Mouse (Mus musculus) myocyte (in vitro differentiated cells): ENCODE measurements around the gene Myom1. TPM values are rescaled to one million over a fixed set of nuclear protein-coding genes. Genes with fewer than 3 reads are reported as not detected.
A peak's percentile ranks its signal among the peaks of the same experiment; 100 is the strongest.
"Not testable (repeated sequence)": the region's sequence is repeated elsewhere in the genome, so short reads cannot be mapped to it uniquely, and the experiment has no call there.

Source experiments
- H3K27me3 ChIP-seq: one replicate; pipeline ENCODE4 v1.6.1; 2011; ENCODE audit not compliant: control insufficient read depth, insufficient read depth, insufficient read length
- H3K36me3 ChIP-seq: one replicate; pipeline ENCODE4 v1.6.1; 2011; ENCODE audit not compliant: control insufficient read depth, insufficient read depth
- H3K4me2 ChIP-seq: one replicate; pipeline ENCODE4 v1.6.1; 2011; ENCODE audit warnings: low read depth, control low read depth
- H3K4me3 ChIP-seq: one replicate; pipeline ENCODE4 v1.5.1; 2011; ENCODE audit warnings: mild to moderate bottlenecking, control low read depth, moderate library complexity
- H3K79me2 ChIP-seq: one replicate; pipeline ENCODE4 v1.6.1; 2011; ENCODE audit not compliant: control insufficient read depth, insufficient read depth
- H3ac ChIP-seq: one replicate; pipeline ENCODE4 v1.6.1; 2011; ENCODE audit not compliant: control insufficient read depth, insufficient read length
- CEBPB ChIP-seq: IDR thresholded peaks from 2 replicates; pipeline ENCODE4 v1.6.1; 2011; ENCODE audit warnings: mild to moderate bottlenecking, moderate library complexity; ENCODE audit not compliant: poor library complexity, insufficient read depth, severe bottlenecking
- E2F4 ChIP-seq: IDR thresholded peaks from one replicate; pipeline ENCODE4 v1.6.1; 2011; ENCODE audit warnings: mild to moderate bottlenecking, control low read depth, moderate library complexity; ENCODE audit not compliant: insufficient read depth
- MAX ChIP-seq: IDR thresholded peaks from one replicate; pipeline ENCODE4 v1.6.1; 2011; ENCODE audit warnings: low read depth, mild to moderate bottlenecking, control low read depth
- MYOD1 ChIP-seq, 3 experiments: IDR thresholded peaks; one replicate each; pipeline ENCODE4 v1.6.1; 2011; ENCODE audit warnings: control low read depth in 2 of 3, low read depth in 2 of 3, mild to moderate bottlenecking in 2 of 3, moderate library complexity in 1 of 3; ENCODE audit not compliant: insufficient read length in 2 of 3, control insufficient read depth in 1 of 3
- MYOG ChIP-seq, 3 experiments: IDR thresholded peaks; one replicate each; pipeline ENCODE4 v1.6.1; 2011; ENCODE audit warnings: control low read depth in 2 of 3, low read depth in 2 of 3, mild to moderate bottlenecking in 2 of 3; ENCODE audit not compliant: insufficient read length in 2 of 3, control insufficient read depth in 1 of 3, insufficient read depth in 1 of 3
- POLR2A ChIP-seq: IDR thresholded peaks from one replicate; pipeline ENCODE4 v1.6.1; 2011; ENCODE audit warnings: low read depth, mild to moderate bottlenecking, control low read depth, moderate library complexity; ENCODE audit not compliant: insufficient read length
- POLR2AphosphoS2 ChIP-seq: IDR thresholded peaks from one replicate; pipeline ENCODE4 v1.6.1; 2011; ENCODE audit warnings: low read depth, control low read depth; ENCODE audit not compliant: insufficient read length
- REST ChIP-seq: IDR thresholded peaks from one replicate; pipeline ENCODE4 v1.6.1; 2011; ENCODE audit warnings: mild to moderate bottlenecking, control low read depth, moderate library complexity; ENCODE audit not compliant: insufficient read depth, insufficient read length
- SRF ChIP-seq: IDR thresholded peaks from one replicate; pipeline ENCODE4 v1.6.1; 2011; ENCODE audit warnings: low read depth; ENCODE audit not compliant: control insufficient read depth, insufficient read length
- TCF12 ChIP-seq: IDR thresholded peaks from one replicate; pipeline ENCODE4 v1.6.1; 2011; ENCODE audit warnings: mild to moderate bottlenecking, control low read depth; ENCODE audit not compliant: poor library complexity, insufficient read depth, severe bottlenecking
- TCF3 ChIP-seq: IDR thresholded peaks from one replicate; pipeline ENCODE4 v1.6.1; 2011; ENCODE audit warnings: low read depth, control low read depth; ENCODE audit not compliant: insufficient read length
- USF1 ChIP-seq: IDR thresholded peaks from one replicate; pipeline ENCODE4 v1.6.1; 2011; ENCODE audit warnings: low read depth, mild to moderate bottlenecking, control low read depth, moderate library complexity
- polyA plus RNA-seq: library from polyadenylated mRNA; unstranded; fragments of >200 nt; fragmentation: generic; extraction: Trizol; gene quantifications from one replicate; pipeline ENCODE4 v1.2.1, GENCODE M21; 2012; ENCODE audit warnings: missing spikeins

Gene Myom1
- 52.7 TPM for polyA plus RNA-seq

DNA sequence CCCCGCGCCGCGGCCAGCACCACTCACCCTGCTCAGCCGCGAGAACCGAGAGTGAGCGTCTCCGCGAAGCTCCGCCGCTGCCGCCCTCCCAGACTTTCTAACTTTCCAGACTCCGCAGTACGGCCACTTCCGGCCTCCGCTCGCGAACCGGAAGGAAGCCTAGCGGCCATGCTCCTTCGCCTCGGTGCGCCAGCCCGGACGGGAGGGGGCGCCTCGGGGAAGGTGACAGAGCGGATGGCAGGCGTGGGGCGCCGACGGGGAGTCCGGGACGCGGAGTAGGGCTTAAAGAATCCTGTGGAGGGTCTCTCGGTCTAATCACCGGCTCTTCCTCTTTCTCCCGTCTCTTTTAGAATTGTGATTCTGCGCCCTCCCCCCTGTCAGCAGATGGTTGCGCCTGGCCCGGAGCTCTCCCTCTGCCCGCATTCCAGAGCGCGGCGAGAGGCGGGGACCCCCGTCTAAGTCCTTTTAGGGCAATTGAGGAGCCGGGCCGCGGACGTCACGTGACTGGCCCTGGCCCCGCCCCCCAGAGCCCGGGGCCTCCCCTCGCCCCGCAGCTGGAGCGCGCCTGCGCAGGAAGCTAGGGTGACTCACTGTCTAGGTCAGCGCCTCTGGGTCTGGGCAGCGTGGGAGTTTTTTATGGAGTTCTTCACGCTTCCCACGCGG is at the start of gene Myom1:
Myom1 (plus strand) TSS at position 553 of the 663 bp plus-strand sequence.
- no peak for TF ChIP-seq MAX
- peak; percentile 82 for TF ChIP-seq POLR2A
- TF ChIP-seq SRF, result peak; percentile 98
- TF ChIP-seq MYOG (IDR thresholded peaks at IDR 0.05; ENCODE audit: control insufficient read depth in 1 of 3, insufficient read depth in 1 of 3, insufficient read length in 2 of 3, low read depth in 2 of 3), result peak in 1 of 3 experiments; percentile 8
- TF ChIP-seq POLR2AphosphoS2, result peak; percentile 77
- TF ChIP-seq E2F4, result peak; percentile 70
- no peak for TF ChIP-seq TCF12
- TF ChIP-seq USF1, result peak; percentile 89
- peak within 1 kb of the TSS; percentile 99 for H3ac ChIP-seq
- peaks cover 5% of the 10 kb centered on the region for H3K36me3 ChIP-seq
- peak within 1 kb of the TSS; percentile 85 for H3K4me3 ChIP-seq
- H3K27me3 ChIP-seq, result no peaks in the 10 kb centered on the region
- peaks cover 47% of the 10 kb centered on the region for H3K79me2 ChIP-seq
- H3K4me2 ChIP-seq, result peak within 1 kb of the TSS; percentile 91

DNA sequence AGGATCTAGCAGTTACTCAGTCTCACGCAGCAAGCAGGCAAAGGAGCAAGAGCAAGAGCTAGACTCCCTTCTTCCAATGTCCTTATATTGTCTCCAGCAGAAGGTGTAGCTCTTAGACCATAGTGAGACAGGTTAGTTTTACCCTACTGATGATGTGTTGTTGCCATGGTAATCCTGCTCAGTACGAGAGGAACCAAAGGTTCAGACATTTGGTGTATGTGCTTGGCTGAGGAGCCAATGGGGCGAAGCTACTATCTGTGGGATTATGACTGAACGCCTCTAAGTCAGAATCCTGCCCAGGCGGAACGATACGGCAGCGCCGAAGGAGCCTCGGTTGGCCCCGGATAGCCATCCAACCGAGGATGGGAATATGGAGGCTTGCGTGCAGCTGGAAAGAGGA is 38.9 kb upstream of the Myom1 start:
- H3K36me3 ChIP-seq, H3K79me2 ChIP-seq, H3K27me3 ChIP-seq, H3K4me2 ChIP-seq, H3ac ChIP-seq, H3K4me3 ChIP-seq: not testable (repeated sequence)

DNA sequence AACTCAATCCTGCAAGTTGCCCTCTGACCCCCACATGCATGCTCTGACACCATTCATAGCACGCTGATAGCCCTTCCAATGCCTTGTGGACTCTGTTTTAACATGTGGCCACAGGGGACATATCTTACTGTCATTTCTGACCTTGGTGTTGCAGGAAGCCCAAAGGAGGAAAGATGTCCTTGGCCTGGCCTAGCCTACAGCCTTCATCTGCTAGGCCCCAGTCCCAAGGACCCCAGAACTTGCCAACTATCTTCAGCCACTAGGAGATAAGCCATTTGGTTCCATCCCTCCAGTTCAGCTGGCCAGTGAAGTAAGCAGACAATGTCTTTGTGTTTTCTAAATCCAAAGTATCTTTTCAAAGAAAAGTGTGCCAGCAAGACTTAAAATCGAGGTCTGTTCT is 37.2 kb upstream of the Myom1 start:
- no peaks in the 10 kb centered on the region for H3K36me3 ChIP-seq
- TF ChIP-seq MAX (no peak), POLR2AphosphoS2 (no peak), POLR2A (no peak), TCF12 (no peak), MYOG (IDR thresholded peaks at IDR 0.05; ENCODE audit: control insufficient read depth in 1 of 3, insufficient read depth in 1 of 3, insufficient read length in 2 of 3, low read depth in 2 of 3) (no peak), TCF3 (no peak), MYOD1 (IDR thresholded peaks at IDR 0.05; ENCODE audit: control insufficient read depth in 1 of 3, insufficient read length in 2 of 3, low read depth in 2 of 3) (no peak), CEBPB (no peak), REST (no peak), E2F4 (no peak), SRF (no peak)
- H3K4me2 ChIP-seq, result no peak overlapping the region
- H3K79me2 ChIP-seq, result no peaks in the 10 kb centered on the region
- H3ac ChIP-seq, result no peak overlapping the region
- no peaks in the 10 kb centered on the region for H3K27me3 ChIP-seq
- H3K4me3 ChIP-seq, result no peak overlapping the region

DNA sequence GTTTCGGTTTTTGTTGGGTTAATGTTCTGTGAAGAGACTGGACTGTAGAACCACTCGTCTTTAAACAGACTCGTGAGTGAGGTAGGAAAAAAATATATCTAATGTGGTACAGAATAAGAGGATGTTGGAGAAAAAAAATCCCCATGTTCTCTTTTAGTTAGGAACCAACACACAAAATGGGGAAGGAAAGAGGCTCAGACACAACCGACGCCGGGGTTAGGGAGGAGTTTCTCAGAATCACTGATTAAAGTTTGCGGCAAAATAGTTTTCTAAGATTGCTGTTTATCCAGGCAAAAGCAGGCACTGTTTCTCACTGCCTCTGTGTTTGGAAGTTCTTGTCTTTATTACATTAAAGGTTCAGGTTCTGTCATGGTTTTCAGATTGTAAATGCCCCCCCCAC is 36.3 kb upstream of the Myom1 start:
- Histone ChIP-seq H3ac (no peak overlapping the region), H3K79me2 (no peaks in the 10 kb centered on the region), H3K27me3 (no peaks in the 10 kb centered on the region), H3K36me3 (no peaks in the 10 kb centered on the region), H3K4me2 (no peak overlapping the region), H3K4me3 (no peak overlapping the region)
- no peak for TF ChIP-seq POLR2A

DNA sequence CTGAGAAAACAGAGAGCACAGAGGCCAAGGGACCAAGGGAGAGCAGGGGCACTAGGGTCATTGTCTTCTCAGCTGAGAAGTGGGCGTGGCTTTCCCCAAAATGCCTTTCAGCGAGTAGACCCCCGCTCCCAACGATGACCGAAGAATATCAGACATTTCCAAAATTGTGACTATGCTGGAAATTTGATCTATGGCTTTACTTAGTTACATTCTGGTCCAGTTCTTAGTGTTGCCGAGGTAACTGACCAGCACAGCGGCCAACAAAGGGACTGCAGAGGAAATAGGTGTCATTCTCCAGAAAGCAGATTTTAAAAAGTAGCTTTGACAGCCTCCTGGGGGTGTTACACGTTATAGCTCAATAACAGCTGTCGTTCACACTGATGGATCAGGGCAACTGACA is 35.2 kb upstream of the Myom1 start:
- TF ChIP-seq E2F4, result no peak
- no peak for TF ChIP-seq POLR2A
- no peak for TF ChIP-seq TCF12
- TF ChIP-seq POLR2AphosphoS2, result no peak
- TF ChIP-seq MYOD1 (IDR thresholded peaks at IDR 0.05; ENCODE audit: control insufficient read depth in 1 of 3, insufficient read length in 2 of 3, low read depth in 2 of 3), result no peak
- no peak for TF ChIP-seq MAX
- TF ChIP-seq REST, result no peak
- no peak for TF ChIP-seq TCF3
- TF ChIP-seq SRF, result no peak
- no peak for TF ChIP-seq CEBPB
- no peak for TF ChIP-seq USF1
- TF ChIP-seq MYOG (IDR thresholded peaks at IDR 0.05; ENCODE audit: control insufficient read depth in 1 of 3, insufficient read depth in 1 of 3, insufficient read length in 2 of 3, low read depth in 2 of 3), result no peak
- H3ac ChIP-seq, result no peak overlapping the region
- H3K79me2 ChIP-seq, result no peaks in the 10 kb centered on the region
- H3K4me2 ChIP-seq, result no peak overlapping the region
- no peak overlapping the region for H3K4me3 ChIP-seq
- H3K27me3 ChIP-seq, result no peaks in the 10 kb centered on the region
- H3K36me3 ChIP-seq, result no peaks in the 10 kb centered on the region
